Mouse (Mus musculus): ENCODE data around the gene Mrpl20. TPM values are rescaled to one million over a fixed set of nuclear protein-coding genes. Genes with fewer than 3 reads are reported as not detected.
"Not testable (repeated sequence)": the region's sequence is repeated elsewhere in the genome, so short reads cannot be mapped to it uniquely, and the experiment has no call there.

Gene Mrpl20
- polyA plus RNA-seq, 1 experiment from 2014 or later: 160 TPM

- WGBS: 0% methylated on average over 51 of the region's 52 CpGs
- peak overlapping the region; percentile 88 for H3K9ac ChIP-seq (ENCODE audit: low read length)
- H3K4me2 ChIP-seq (ENCODE audit: low read length): peak overlapping the region; percentile 82
- peak overlapping the region; percentile 68 to 71 for H3K4me3 ChIP-seq (ENCODE audit: control insufficient read depth in 1 of 2, insufficient read depth in 1 of 2, low read depth in 1 of 2, low read length in 2 of 2)
- no peaks in the 10 kb centered on the region for H3K9me3 ChIP-seq (ENCODE audit: control insufficient read depth, low read length)
- H3K36me3 ChIP-seq (ENCODE audit: control insufficient read depth, insufficient read depth, low read length): no peaks in the 10 kb centered on the region
- H3K27ac ChIP-seq (replicated peaks in 1 of 2; ENCODE audit: control insufficient read depth in 1 of 2, insufficient read depth in 1 of 2, low read depth in 2 of 2, low read length in 2 of 2): peak overlapping the region; percentile 79 to 85
- peak; percentile 72 for ATAC-seq (ENCODE audit: insufficient number of reproducible peaks, insufficient read depth, low FRiP score, low read depth)
- peaks cover 13 to 32% of the 10 kb centered on the region in 2 experiments for H3K4me1 ChIP-seq (ENCODE audit: control insufficient read depth in 2 of 2, insufficient read depth in 2 of 2, low read length in 2 of 2)
- no peaks in the 10 kb centered on the region for H3K27me3 ChIP-seq (ENCODE audit: control insufficient read depth, insufficient read depth, low read length)
These were observed 18.5 kb upstream of the Mrpl20 start for GRCm38 (mm10) chr4:155784081-155784701.

GRCm38 (mm10) chr4:155785246-155785645, 17.4 kb upstream of the Mrpl20 start:
- H3K4me1 ChIP-seq (ENCODE audit: control insufficient read depth in 2 of 2, insufficient read depth in 2 of 2, low read length in 2 of 2): peaks cover 11 to 29% of the 10 kb centered on the region in 2 experiments
- peak overlapping the region; percentile 58 for H3K9ac ChIP-seq (ENCODE audit: low read length)
- H3K27me3 ChIP-seq (ENCODE audit: control insufficient read depth, insufficient read depth, low read length): no peaks in the 10 kb centered on the region
- peak overlapping the region; percentile 35 to 70 for H3K27ac ChIP-seq (replicated peaks in 1 of 2; ENCODE audit: control insufficient read depth in 1 of 2, insufficient read depth in 1 of 2, low read depth in 2 of 2, low read length in 2 of 2)
- no peaks in the 10 kb centered on the region for H3K36me3 ChIP-seq (ENCODE audit: control insufficient read depth, insufficient read depth, low read length)
- H3K9me3 ChIP-seq (ENCODE audit: control insufficient read depth, low read length): no peaks in the 10 kb centered on the region
- WGBS: 63% methylated on average over 10 of the region's 10 CpGs
- peak overlapping the region; percentile 18 to 68 for H3K4me3 ChIP-seq (ENCODE audit: control insufficient read depth in 1 of 2, insufficient read depth in 1 of 2, low read depth in 1 of 2, low read length in 2 of 2)
- ATAC-seq (ENCODE audit: insufficient number of reproducible peaks, insufficient read depth, low FRiP score, low read depth): no peak
- H3K4me2 ChIP-seq (ENCODE audit: low read length): peak overlapping the region; percentile 49

- no peaks in the 10 kb centered on the region for H3K9me3 ChIP-seq (ENCODE audit: control insufficient read depth, low read length)
- H3K9ac ChIP-seq (ENCODE audit: low read length): peak within 1 kb of the TSS; percentile 88
- H3K36me3 ChIP-seq (ENCODE audit: control insufficient read depth, insufficient read depth, low read length): no peaks in the 10 kb centered on the region
- peak within 1 kb of the TSS; percentile 68 to 71 for H3K4me3 ChIP-seq (ENCODE audit: control insufficient read depth in 1 of 2, insufficient read depth in 1 of 2, low read depth in 1 of 2, low read length in 2 of 2)
- no peak for ATAC-seq (ENCODE audit: insufficient number of reproducible peaks, insufficient read depth, low FRiP score, low read depth)
- 28% methylated on average over 5 of the region's 5 CpGs for WGBS
- H3K4me2 ChIP-seq (ENCODE audit: low read length): peak within 1 kb of the TSS; percentile 82
- H3K4me1 ChIP-seq (ENCODE audit: control insufficient read depth in 2 of 2, insufficient read depth in 2 of 2, low read length in 2 of 2): peaks cover 9 to 26% of the 10 kb centered on the region in 2 experiments
- H3K27ac ChIP-seq (replicated peaks in 1 of 2; ENCODE audit: control insufficient read depth in 1 of 2, insufficient read depth in 1 of 2, low read depth in 2 of 2, low read length in 2 of 2): peak within 1 kb of the TSS; percentile 35 to 85
- H3K27me3 ChIP-seq (ENCODE audit: control insufficient read depth, insufficient read depth, low read length): no peaks in the 10 kb centered on the region
These were observed 16.9 kb upstream of the Mrpl20 start, which contains the start of gene Tmem88b for GRCm38 (mm10) chr4:155785819-155786218. Gene Tmem88b, minus strand, starts transcription at chr4:155785874.

GRCm38 (mm10) chr4:155788300-155788699, 14.4 kb upstream of the Mrpl20 start:
- Histone ChIP-seq H3K27ac (replicated peaks in 1 of 2; ENCODE audit: control insufficient read depth in 1 of 2, insufficient read depth in 1 of 2, low read depth in 2 of 2, low read length in 2 of 2) (no peak overlapping the region), H3K9ac (ENCODE audit: low read length) (no peak overlapping the region), H3K36me3 (ENCODE audit: control insufficient read depth, insufficient read depth, low read length) (no peaks in the 10 kb centered on the region), H3K4me3 (ENCODE audit: control insufficient read depth in 1 of 2, insufficient read depth in 1 of 2, low read depth in 1 of 2, low read length in 2 of 2) (no peak overlapping the region), H3K4me2 (ENCODE audit: low read length) (no peak overlapping the region), H3K9me3 (ENCODE audit: control insufficient read depth, low read length) (no peaks in the 10 kb centered on the region), H3K27me3 (ENCODE audit: control insufficient read depth, insufficient read depth, low read length) (no peaks in the 10 kb centered on the region), H3K4me1 (ENCODE audit: control insufficient read depth in 2 of 2, insufficient read depth in 2 of 2, low read length in 2 of 2) (peaks cover 6 to 23% of the 10 kb centered on the region in 2 experiments; a peak in 3 of 4 replicates)
- ATAC-seq (ENCODE audit: insufficient number of reproducible peaks, insufficient read depth, low FRiP score, low read depth): no peak
- 54% methylated on average over 3 of the region's 3 CpGs for WGBS

GRCm38 (mm10) chr4:155788833-155789232, 13.8 kb upstream of the Mrpl20 start:
- not testable (repeated sequence) for H3K36me3 ChIP-seq (ENCODE audit: control insufficient read depth, insufficient read depth, low read length); H3K4me2 ChIP-seq (ENCODE audit: low read length); H3K9me3 ChIP-seq (ENCODE audit: control insufficient read depth, low read length); H3K9ac ChIP-seq (ENCODE audit: low read length); H3K27me3 ChIP-seq (ENCODE audit: control insufficient read depth, insufficient read depth, low read length); H3K27ac ChIP-seq (replicated peaks in 1 of 2; ENCODE audit: control insufficient read depth in 1 of 2, insufficient read depth in 1 of 2, low read depth in 2 of 2, low read length in 2 of 2); ATAC-seq (ENCODE audit: insufficient number of reproducible peaks, insufficient read depth, low FRiP score, low read depth); H3K4me3 ChIP-seq (ENCODE audit: control insufficient read depth in 1 of 2, insufficient read depth in 1 of 2, low read depth in 1 of 2, low read length in 2 of 2)
- WGBS: 72% methylated on average over 4 of the region's 4 CpGs
- H3K4me1 ChIP-seq (ENCODE audit: control insufficient read depth in 2 of 2, insufficient read depth in 2 of 2, low read length in 2 of 2): peaks cover 5 to 17% of the 10 kb centered on the region in 2 experiments; a peak in 3 of 4 replicates

- Histone ChIP-seq H3K4me2 (ENCODE audit: low read length) (no peak within 1 kb of the TSS), H3K9ac (ENCODE audit: low read length) (no peak within 1 kb of the TSS), H3K4me3 (ENCODE audit: control insufficient read depth in 1 of 2, insufficient read depth in 1 of 2, low read depth in 1 of 2, low read length in 2 of 2) (no peak within 1 kb of the TSS), H3K36me3 (ENCODE audit: control insufficient read depth, insufficient read depth, low read length) (no peaks in the 10 kb centered on the region), H3K27ac (replicated peaks in 1 of 2; ENCODE audit: control insufficient read depth in 1 of 2, insufficient read depth in 1 of 2, low read depth in 2 of 2, low read length in 2 of 2) (no peak within 1 kb of the TSS), H3K27me3 (ENCODE audit: control insufficient read depth, insufficient read depth, low read length) (no peaks in the 10 kb centered on the region), H3K9me3 (ENCODE audit: control insufficient read depth, low read length) (no peaks in the 10 kb centered on the region), H3K4me1 (ENCODE audit: control insufficient read depth in 2 of 2, insufficient read depth in 2 of 2, low read length in 2 of 2) (peaks cover 4 to 10% of the 10 kb centered on the region in 2 experiments; a peak in 3 of 4 replicates)
- ATAC-seq (ENCODE audit: insufficient number of reproducible peaks, insufficient read depth, low FRiP score, low read depth): no peak
- 82% methylated on average over 3 of the region's 3 CpGs for WGBS
These were observed 12.6 kb upstream of the Mrpl20 start, which contains the start of gene Ankrd65 for GRCm38 (mm10) chr4:155790021-155790489. Gene Ankrd65, plus strand, starts transcription at chr4:155790439.

- ATAC-seq (ENCODE audit: insufficient number of reproducible peaks, insufficient read depth, low FRiP score, low read depth): no peak
- Histone ChIP-seq H3K27me3 (ENCODE audit: control insufficient read depth, insufficient read depth, low read length) (no peaks in the 10 kb centered on the region), H3K9me3 (ENCODE audit: control insufficient read depth, low read length) (no peaks in the 10 kb centered on the region), H3K4me3 (ENCODE audit: control insufficient read depth in 1 of 2, insufficient read depth in 1 of 2, low read depth in 1 of 2, low read length in 2 of 2) (no peak overlapping the region), H3K4me1 (ENCODE audit: control insufficient read depth in 2 of 2, insufficient read depth in 2 of 2, low read length in 2 of 2) (peaks cover 0 to 4% of the 10 kb centered on the region in 2 experiments; a peak in 2 of 4 replicates), H3K27ac (replicated peaks in 1 of 2; ENCODE audit: control insufficient read depth in 1 of 2, insufficient read depth in 1 of 2, low read depth in 2 of 2, low read length in 2 of 2) (no peak overlapping the region), H3K36me3 (ENCODE audit: control insufficient read depth, insufficient read depth, low read length) (no peaks in the 10 kb centered on the region), H3K9ac (ENCODE audit: low read length) (no peak overlapping the region), H3K4me2 (ENCODE audit: low read length) (no peak overlapping the region)
- 66% methylated on average over 3 of the region's 3 CpGs for WGBS
These were observed 12.0 kb upstream of the Mrpl20 start for GRCm38 (mm10) chr4:155790650-155791161.
